Mouse (Mus musculus) limb, embryonic 13.5 days (tissue): ENCODE measurements around the gene Gm10300. TPM values are rescaled to one million over a fixed set of nuclear protein-coding genes. Genes with fewer than 3 reads are reported as not detected.

Experiments
- ATAC-seq: fragments of 200-750 bp; cut with Nextera tagmentation; 2 replicates; pipeline ENCODE4 v1.8.0; 2017; ENCODE audit warnings: low read depth, moderate number of reproducible peaks, moderate TSS enrichment; ENCODE audit not compliant: low FRiP score
- H3K27ac ChIP-seq: fragments of 300-500 bp; sonication (generic); 2 replicates; pipeline ENCODE4 v1.5.1; 2015; ENCODE audit warnings: inconsistent platforms, mild to moderate bottlenecking, moderate library complexity
- H3K27me3 ChIP-seq: fragments of 300-500 bp; sonication (generic); 2 replicates; pipeline ENCODE4 v1.6.1; 2015; ENCODE audit warnings: mild to moderate bottlenecking, inconsistent platforms
- H3K36me3 ChIP-seq: fragments of 300-500 bp; sonication (generic); 2 replicates; pipeline ENCODE4 v1.6.1; 2015; ENCODE audit warnings: inconsistent platforms, mild to moderate bottlenecking, moderate library complexity
- H3K4me1 ChIP-seq: fragments of 300-500 bp; sonication (generic); 2 replicates; pipeline ENCODE4 v1.6.1; 2015; ENCODE audit warnings: inconsistent platforms
- H3K4me2 ChIP-seq: fragments of 300-500 bp; sonication (generic); replicated peaks from 2 replicates; pipeline ENCODE4 v1.6.1; 2015; ENCODE audit warnings: inconsistent platforms, mild to moderate bottlenecking, moderate library complexity
- H3K4me3 ChIP-seq: fragments of 300-500 bp; sonication (generic); 2 replicates; pipeline ENCODE4 v1.5.1; 2015; ENCODE audit warnings: moderate library complexity, mild to moderate bottlenecking, inconsistent platforms
- H3K9ac ChIP-seq: fragments of 300-500 bp; sonication (generic); 2 replicates; pipeline ENCODE4 v1.6.1; 2015; ENCODE audit warnings: mild to moderate bottlenecking, inconsistent platforms
- H3K9me3 ChIP-seq: fragments of 300-500 bp; sonication (generic); 2 replicates; pipeline ENCODE4 v1.6.1; 2016; ENCODE audit warnings: inconsistent platforms
- WGBS: fragments of 180-500 bp; shearing (Covaris S2); methylation state at CpG from one replicate; pipeline ENCODE4 v1.1.7; 2015; 5-methylcytosine and 5-hydroxymethylcytosine counted together
- polyA plus RNA-seq: library from polyadenylated mRNA; unstranded; fragments of >200 nt; fragmentation: Nextera tagmentation; extraction: Ambion mirVana; gene quantifications from 2 replicates; pipeline ENCODE4 v1.2.1, GENCODE M21; 2015

Gene Gm10300
- polyA plus RNA-seq, 1 experiment from 2014 or later: not detected

DNA sequence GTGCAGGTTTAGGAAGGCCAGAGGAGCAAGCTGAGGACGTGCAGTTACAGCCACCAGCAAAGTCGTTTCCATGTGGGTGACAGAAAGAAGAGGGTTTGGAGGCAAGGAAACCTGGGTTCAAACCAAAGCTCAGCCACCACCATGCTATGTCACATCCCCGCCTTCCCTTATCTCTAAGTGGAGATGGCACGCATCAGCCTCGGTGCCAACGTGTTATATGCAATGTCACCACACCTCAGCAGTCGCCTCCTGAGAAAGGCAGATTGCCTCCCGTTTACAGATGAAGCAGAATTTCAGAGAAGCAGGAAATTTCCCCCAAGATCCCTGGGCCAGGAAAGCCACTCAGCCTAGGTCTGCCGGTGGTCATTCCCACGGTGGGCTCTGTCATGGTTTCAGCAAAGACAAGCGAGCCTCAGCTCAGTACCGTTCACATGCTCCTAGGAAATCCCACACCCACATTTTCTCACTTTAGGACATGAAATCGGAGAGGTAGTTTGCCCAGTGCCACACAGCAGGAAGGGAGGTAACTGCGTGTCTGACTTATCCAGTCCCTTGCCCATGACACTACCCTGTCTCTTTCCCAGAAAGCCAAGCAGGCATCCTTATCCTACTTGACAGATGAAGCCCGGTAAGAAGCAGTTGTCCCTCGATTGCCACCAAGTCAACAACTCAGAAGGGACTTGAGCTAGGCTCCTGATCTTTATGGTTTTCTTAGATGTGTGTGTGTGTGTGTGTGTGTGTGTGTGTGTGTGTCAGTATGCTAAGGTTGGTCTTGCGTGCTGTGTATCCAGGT lies 14.3 kb upstream of the Gm10300 start:
- no peak overlapping the region for H3K4me2 ChIP-seq
- no peaks in the 10 kb centered on the region for H3K9me3 ChIP-seq
- H3K4me1 ChIP-seq: no peaks in the 10 kb centered on the region
- ATAC-seq: no peak
- no peak overlapping the region for H3K9ac ChIP-seq
- no peak overlapping the region for H3K27ac ChIP-seq
- WGBS: 50% methylated on average over 17 of the region's 17 CpGs
- H3K36me3 ChIP-seq: no peaks in the 10 kb centered on the region
- no peak overlapping the region for H3K4me3 ChIP-seq
- no peaks in the 10 kb centered on the region for H3K27me3 ChIP-seq

DNA sequence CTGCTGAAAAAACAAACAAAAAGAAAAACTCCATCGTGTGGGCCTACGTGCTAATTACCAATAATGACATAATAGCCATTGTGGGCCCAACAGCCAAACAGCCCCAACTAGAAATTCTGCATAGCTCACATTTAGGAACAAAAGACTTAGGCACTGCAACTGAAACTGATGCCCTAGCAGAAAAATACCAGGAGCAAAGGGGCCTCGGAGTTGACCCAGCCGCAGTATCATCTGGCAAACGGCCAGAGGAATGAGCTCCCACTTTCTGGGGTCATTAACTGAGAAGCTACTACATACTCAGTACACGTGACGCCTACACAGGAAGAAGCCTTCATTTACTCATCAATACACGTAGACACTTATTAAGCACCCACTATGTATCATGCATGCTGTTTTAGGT lies 12.2 kb upstream of the Gm10300 start:
- no peaks in the 10 kb centered on the region for H3K27me3 ChIP-seq
- no peak overlapping the region for H3K4me2 ChIP-seq
- H3K9me3 ChIP-seq: no peaks in the 10 kb centered on the region
- no peak overlapping the region for H3K27ac ChIP-seq
- H3K9ac ChIP-seq: no peak overlapping the region
- 65% methylated on average over 8 of the region's 8 CpGs for WGBS
- H3K36me3 ChIP-seq: no peaks in the 10 kb centered on the region
- no peak for ATAC-seq
- H3K4me3 ChIP-seq: no peak overlapping the region
- peaks cover 12% of the 10 kb centered on the region for H3K4me1 ChIP-seq

DNA sequence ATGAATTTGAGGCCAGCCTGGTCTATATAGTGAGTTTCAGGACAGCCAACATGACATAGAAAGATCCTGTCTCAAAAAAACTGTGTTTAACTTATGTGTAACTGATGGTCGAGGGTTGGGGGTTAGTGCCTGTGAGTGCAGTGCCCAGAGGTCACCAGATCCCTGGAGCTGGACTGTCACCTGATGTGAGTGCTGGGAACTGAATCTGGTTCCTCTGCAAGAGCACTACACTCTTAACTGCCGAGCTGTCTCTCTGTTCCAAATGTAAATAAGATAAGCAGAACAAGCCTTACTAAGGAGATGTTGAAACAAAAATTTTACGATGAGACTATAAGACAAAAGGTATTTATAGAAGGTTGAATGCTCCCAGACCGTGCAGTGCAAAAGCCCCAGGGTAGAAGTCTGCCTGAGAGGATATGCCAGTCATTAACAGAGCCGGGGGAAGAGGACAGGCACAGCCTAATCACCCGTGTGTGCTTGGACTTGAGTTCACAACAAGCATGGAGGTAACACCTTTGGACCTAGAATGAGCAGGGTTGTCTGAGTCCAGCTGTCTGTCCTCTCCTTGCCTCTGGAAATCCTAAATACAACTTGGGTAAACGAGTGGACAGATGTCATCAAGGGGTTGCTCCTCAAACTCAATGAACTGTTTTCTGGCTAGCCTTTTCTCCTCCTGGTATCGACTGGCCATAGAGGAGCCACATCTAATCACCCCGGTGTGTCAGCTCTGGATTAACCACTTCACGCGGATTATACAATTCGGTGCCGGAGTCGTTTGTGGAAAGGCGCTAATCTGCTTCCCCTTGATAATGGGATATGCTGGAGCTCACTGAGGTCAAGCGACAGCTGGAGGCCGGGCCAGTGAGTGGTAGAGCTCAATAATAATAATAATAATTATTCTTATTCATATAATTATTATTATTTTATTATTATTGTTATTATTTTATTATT lies 11.3 kb upstream of the Gm10300 start:
- no peak overlapping the region for H3K27ac ChIP-seq
- 68% methylated on average over 17 of the region's 17 CpGs for WGBS
- peaks cover 12% of the 10 kb centered on the region for H3K4me1 ChIP-seq

DNA sequence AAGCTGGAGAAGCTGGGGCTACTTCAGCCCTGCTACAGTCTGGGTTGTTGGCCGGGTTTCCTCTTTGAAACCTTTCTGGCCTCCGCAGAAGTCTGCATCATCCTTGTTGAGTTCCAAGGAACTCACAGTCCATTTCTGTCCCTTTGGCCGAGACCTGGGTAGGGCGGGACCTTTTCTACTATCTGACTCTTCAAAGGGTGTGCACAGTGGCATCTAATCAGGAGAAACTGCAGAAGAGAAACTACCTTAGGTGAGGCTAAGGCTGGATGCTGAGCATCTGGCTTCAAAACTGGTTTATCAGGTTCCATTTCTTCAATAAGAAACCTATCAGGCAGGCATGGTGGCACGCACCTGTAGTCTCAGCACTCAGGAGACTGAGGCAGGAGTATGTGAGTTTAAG lies 9.9 kb upstream of the Gm10300 start:
- Histone ChIP-seq H3K27me3 (no peaks in the 10 kb centered on the region), H3K9me3 (no peaks in the 10 kb centered on the region), H3K4me2 (no peak overlapping the region), H3K27ac (no peak overlapping the region), H3K9ac (no peak overlapping the region), H3K4me3 (no peak overlapping the region), H3K4me1 (peaks cover 12% of the 10 kb centered on the region), H3K36me3 (no peaks in the 10 kb centered on the region)
- no peak for ATAC-seq
- WGBS: 87% methylated on average over 5 of the region's 5 CpGs

More for the DNA sequence above, 11.3 kb upstream of the Gm10300 start:
- H3K9me3 ChIP-seq: no peaks in the 10 kb centered on the region
- H3K36me3 ChIP-seq: no peaks in the 10 kb centered on the region
- no peaks in the 10 kb centered on the region for H3K27me3 ChIP-seq
- H3K4me2 ChIP-seq: no peak overlapping the region
- H3K4me3 ChIP-seq: no peak overlapping the region
- H3K9ac ChIP-seq: no peak overlapping the region
- no peak for ATAC-seq

DNA sequence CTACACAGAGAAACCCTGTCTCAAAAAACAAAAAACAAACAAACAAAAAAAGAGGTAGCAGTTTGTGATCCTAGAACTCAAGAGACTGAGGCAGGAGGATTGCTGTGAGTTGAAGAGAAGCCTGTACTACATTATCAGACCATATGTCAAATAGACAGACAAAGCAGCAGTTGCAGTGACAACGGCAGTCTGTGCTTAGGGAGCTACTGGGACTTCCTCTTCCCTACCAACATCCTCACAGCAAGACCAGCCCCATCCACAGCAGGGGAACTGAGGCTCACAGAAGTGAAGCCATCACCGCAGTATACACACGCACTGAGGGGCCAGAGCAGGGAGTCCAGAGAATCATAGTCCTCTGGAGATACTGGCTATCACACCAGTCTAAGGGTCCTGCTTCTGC lies 8.9 kb upstream of the Gm10300 start:
- Histone ChIP-seq H3K27ac (no peak overlapping the region), H3K4me1 (peaks cover 12% of the 10 kb centered on the region), H3K4me3 (no peak overlapping the region), H3K9ac (no peak overlapping the region), H3K36me3 (no peaks in the 10 kb centered on the region), H3K9me3 (no peaks in the 10 kb centered on the region), H3K27me3 (no peaks in the 10 kb centered on the region), H3K4me2 (no peak overlapping the region)
- no peak for ATAC-seq
- WGBS: 66% methylated on average over 3 of the region's 3 CpGs

DNA sequence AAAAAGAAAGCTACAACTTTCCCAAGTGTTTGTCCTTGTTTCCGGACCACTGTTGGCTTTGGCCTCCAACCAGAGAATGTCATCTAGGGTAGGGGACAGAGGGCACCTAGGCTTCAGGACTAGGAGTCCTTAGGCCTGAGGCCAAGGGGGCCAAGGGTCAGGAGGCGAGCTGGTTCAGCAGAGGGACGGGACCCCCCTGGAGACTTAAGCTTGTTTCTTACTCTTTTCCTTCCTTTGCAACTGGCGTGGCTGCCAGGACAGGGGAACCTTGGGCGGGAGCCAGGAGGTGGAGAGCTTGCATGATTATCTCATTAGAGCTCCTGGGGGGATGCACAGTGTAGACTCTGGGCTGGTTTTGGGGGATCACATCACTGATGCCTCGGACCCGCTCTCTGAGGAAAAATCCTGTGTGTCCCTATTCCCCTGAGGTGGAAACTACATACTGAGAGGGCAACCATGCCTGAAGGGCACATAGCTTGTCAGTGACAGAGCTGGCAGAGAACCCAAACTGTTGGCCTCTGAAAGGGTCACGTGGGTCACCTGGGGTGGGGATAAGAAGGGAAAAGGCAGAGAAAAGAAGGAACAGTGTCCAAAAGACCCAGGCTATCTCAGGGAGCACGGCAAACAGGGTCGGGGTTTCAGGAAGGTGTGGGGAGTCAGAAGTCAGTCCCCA lies 8.3 kb upstream of the Gm10300 start:
- H3K36me3 ChIP-seq: no peaks in the 10 kb centered on the region
- no peak overlapping the region for H3K4me2 ChIP-seq
- no peak overlapping the region for H3K4me3 ChIP-seq
- 63% methylated on average over 10 of the region's 10 CpGs for WGBS
- peaks cover 12% of the 10 kb centered on the region for H3K4me1 ChIP-seq
- no peaks in the 10 kb centered on the region for H3K9me3 ChIP-seq
- ATAC-seq: no peak
- no peaks in the 10 kb centered on the region for H3K27me3 ChIP-seq
- no peak overlapping the region for H3K9ac ChIP-seq
- H3K27ac ChIP-seq: no peak overlapping the region

DNA sequence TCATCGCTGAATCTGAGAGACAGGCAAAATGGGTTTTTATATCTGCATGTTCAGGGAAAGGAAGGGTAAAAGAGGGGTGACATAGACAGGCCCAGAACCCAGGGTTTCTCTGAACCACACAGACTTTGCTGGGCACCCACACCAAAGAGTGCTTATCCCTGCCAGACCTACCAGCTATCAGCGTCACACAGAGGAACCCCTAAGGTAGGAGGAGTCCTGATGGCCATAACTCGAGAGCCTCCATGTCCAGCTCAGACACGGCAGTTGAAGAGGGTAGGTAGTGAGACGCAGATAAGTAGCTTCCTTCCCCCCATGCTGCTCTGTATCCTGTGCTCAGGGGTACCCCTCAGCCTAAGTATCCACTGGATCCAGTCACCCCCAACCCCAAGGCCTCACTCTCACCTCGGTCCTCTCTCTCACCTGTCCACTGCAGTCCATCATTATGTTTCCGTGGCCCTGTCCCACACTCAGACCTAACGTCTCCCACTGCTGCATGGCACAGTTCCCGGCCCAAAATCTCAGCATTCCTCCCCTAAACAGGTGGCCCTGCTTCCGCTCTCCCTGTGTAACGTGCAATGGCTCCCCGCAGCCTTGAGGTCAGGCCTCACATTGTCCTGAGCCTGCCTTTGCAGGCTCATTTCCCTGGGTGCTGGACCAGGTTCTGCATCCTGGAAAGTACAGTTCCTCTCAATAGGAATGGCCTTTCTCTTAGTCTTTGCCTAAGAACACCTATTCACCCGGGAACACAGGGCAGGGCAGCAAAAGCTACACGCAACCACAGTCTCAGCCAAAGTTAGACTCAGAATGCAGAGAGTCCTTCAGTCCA lies 7.2 kb upstream of the Gm10300 start:
- no peak overlapping the region for H3K4me3 ChIP-seq
- H3K36me3 ChIP-seq: no peaks in the 10 kb centered on the region
- H3K9ac ChIP-seq: no peak overlapping the region
- no peaks in the 10 kb centered on the region for H3K27me3 ChIP-seq
- no peak overlapping the region for H3K4me2 ChIP-seq
- ATAC-seq: no peak
- 76% methylated on average over 14 of the region's 14 CpGs for WGBS
- H3K27ac ChIP-seq: no peak overlapping the region
- H3K4me1 ChIP-seq: peaks cover 12% of the 10 kb centered on the region
- no peaks in the 10 kb centered on the region for H3K9me3 ChIP-seq

DNA sequence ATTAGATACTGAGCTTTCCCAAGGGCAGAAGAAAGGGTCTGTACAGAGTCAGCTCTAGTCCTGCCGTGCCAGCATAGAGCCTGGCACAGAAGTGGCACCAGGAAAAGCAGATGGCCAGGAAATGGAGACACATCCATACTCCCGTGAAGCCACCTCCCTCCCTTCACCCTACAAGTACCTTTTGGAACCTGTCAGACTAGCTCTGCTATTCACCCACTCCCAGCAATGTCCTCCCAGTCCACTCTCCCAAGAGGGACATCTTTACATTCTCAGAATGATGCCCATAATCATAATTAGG lies 6.6 kb upstream of the Gm10300 start:
- Histone ChIP-seq H3K4me3 (no peak overlapping the region), H3K27me3 (peaks cover under 1% of the 10 kb centered on the region; the same call in 1 of the 2 replicates), H3K36me3 (no peaks in the 10 kb centered on the region), H3K4me1 (peaks cover 12% of the 10 kb centered on the region), H3K9ac (no peak overlapping the region), H3K9me3 (no peaks in the 10 kb centered on the region), H3K27ac (no peak overlapping the region), H3K4me2 (no peak overlapping the region)
- 63% methylated on average over 2 of the region's 2 CpGs for WGBS
- no peak for ATAC-seq

DNA sequence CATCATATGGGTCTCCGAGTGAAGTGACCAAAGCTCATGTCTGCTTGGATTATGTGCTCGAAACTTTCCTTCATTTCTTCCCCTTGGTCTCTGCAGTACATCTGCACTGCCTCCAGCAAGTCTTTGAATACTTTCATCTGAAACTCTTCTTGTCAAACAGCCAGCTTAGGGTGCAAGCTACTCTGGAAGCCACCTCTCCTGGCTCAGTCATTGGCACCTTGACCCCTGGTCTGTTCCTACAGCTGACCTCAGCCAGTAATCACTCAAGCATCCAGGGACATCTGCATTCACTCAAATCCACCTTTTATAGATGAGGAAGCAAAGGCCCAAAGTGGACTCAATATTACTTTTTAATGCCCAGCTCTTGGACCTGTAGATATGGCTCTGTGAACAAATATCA lies 2.8 kb upstream of the Gm10300 start:
- Histone ChIP-seq H3K4me3 (no peak overlapping the region), H3K4me1 (peaks cover 18% of the 10 kb centered on the region), H3K4me2 (no peak overlapping the region), H3K27me3 (peaks cover 5% of the 10 kb centered on the region; the same call in 1 of the 2 replicates), H3K9ac (no peak overlapping the region), H3K9me3 (no peaks in the 10 kb centered on the region), H3K36me3 (no peaks in the 10 kb centered on the region), H3K27ac (no peak overlapping the region)
- 84% methylated on average over 2 of the region's 2 CpGs for WGBS
- no peak for ATAC-seq

DNA sequence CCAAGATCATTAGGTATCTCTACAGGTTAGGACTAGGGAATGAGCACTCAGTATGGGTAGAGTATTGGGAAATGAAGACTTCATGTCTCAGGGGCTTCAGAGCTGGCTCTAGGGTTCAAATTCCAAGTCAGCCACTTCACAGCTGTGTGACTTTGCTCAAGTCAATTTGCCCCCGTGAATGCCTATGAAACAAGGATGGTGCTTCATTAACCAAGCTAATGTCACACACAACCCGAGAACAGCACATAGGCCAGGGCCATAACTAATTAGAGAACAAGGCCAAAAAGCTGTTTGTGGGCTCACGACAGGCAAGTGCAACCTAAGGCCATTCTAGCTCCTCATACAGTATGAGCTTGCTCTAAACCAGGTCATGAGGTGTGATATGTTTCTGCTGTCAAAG lies 2.3 kb upstream of the Gm10300 start:
- Histone ChIP-seq H3K27me3 (peaks cover 5% of the 10 kb centered on the region; the same call in 1 of the 2 replicates), H3K4me3 (no peak overlapping the region), H3K4me1 (peaks cover 21% of the 10 kb centered on the region), H3K4me2 (no peak overlapping the region), H3K9me3 (no peaks in the 10 kb centered on the region), H3K27ac (no peak overlapping the region), H3K9ac (no peak overlapping the region), H3K36me3 (no peaks in the 10 kb centered on the region)
- 65% methylated on average over 3 of the region's 3 CpGs for WGBS
- ATAC-seq: no peak

DNA sequence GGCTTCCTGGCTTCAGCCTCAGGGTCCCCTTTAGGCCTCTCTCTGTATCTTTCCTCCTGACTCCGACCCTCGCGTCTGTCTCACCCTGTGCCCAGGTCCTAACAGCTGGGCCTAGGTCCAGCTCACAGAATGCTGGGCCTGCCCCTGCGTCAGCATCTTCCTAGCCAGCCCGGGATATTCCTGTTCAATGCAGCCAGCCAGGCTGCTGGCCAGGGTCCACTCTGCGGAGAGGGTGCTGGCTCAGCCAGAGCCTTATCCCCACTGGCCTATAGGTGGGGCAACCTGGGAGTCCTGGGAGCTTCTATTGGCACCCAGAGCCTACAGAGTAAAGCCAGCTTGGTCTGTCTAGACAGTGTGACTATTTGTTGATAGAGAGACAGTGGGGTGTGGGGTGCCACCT lies 1.6 kb upstream of the Gm10300 start:
- H3K4me3 ChIP-seq: no peak overlapping the region
- no peak overlapping the region for H3K4me2 ChIP-seq
- H3K36me3 ChIP-seq: no peaks in the 10 kb centered on the region
- H3K9me3 ChIP-seq: no peaks in the 10 kb centered on the region
- no peak for ATAC-seq
- peaks cover 5% of the 10 kb centered on the region; the same call in 1 of the 2 replicates for H3K27me3 ChIP-seq
- 69% methylated on average over 6 of the region's 6 CpGs for WGBS
- no peak overlapping the region for H3K27ac ChIP-seq
- peaks cover 21% of the 10 kb centered on the region for H3K4me1 ChIP-seq
- no peak overlapping the region for H3K9ac ChIP-seq
